Mouse (Mus musculus) kidney, embryonic 15.5 days (tissue): ENCODE data around the gene Anp32e. TPM values are rescaled to one million over a fixed set of nuclear protein-coding genes. Genes with fewer than 3 reads are reported as not detected.

Source experiments
- ATAC-seq: fragments of 200-750 bp; cut with Nextera tagmentation; replicated peaks from 2 replicates; pipeline ENCODE4 v1.8.0; 2017; ENCODE audit warnings: moderate TSS enrichment; ENCODE audit not compliant: low FRiP score
- H3K27ac ChIP-seq: fragments of 300-500 bp; sonication (generic); 2 replicates; pipeline ENCODE4 v1.5.1; 2015; ENCODE audit warnings: mild to moderate bottlenecking, inconsistent platforms
- H3K27me3 ChIP-seq: fragments of 300-500 bp; sonication (generic); 2 replicates; pipeline ENCODE4 v1.6.1; 2015; ENCODE audit warnings: inconsistent platforms
- H3K36me3 ChIP-seq: fragments of 300-500 bp; sonication (generic); 2 replicates; pipeline ENCODE4 v1.6.1; 2015; ENCODE audit warnings: inconsistent platforms
- H3K4me1 ChIP-seq: fragments of 300-500 bp; sonication (generic); 2 replicates; pipeline ENCODE4 v1.6.1; 2015; ENCODE audit warnings: inconsistent platforms
- H3K4me2 ChIP-seq: fragments of 300-500 bp; sonication (generic); 2 replicates; pipeline ENCODE4 v1.6.1; 2015; ENCODE audit warnings: moderate library complexity, mild to moderate bottlenecking, inconsistent platforms
- H3K4me3 ChIP-seq: fragments of 300-500 bp; sonication (generic); replicated peaks from 2 replicates; pipeline ENCODE4 v1.5.1; 2015; ENCODE audit warnings: mild to moderate bottlenecking, inconsistent platforms
- H3K9ac ChIP-seq: fragments of 300-500 bp; sonication (generic); 2 replicates; pipeline ENCODE4 v1.6.1; 2015; ENCODE audit warnings: mild to moderate bottlenecking, inconsistent platforms
- H3K9me3 ChIP-seq: fragments of 300-500 bp; sonication (generic); replicated peaks from 2 replicates; pipeline ENCODE4 v1.6.1; 2016; ENCODE audit warnings: inconsistent platforms
- WGBS: fragments of 180-500 bp; shearing (Covaris S2); methylation state at CpG from one replicate; pipeline ENCODE4 v1.1.7; 2015; ENCODE audit warnings: mixed read lengths; 5-methylcytosine and 5-hydroxymethylcytosine counted together
- polyA plus RNA-seq: library from polyadenylated mRNA; unstranded; fragments of >200 nt; fragmentation: Nextera tagmentation; extraction: Ambion mirVana; gene quantifications from 2 replicates; pipeline ENCODE4 v1.2.1, GENCODE M21; 2015

Anp32e gene
- polyA plus RNA-seq, 1 experiment from 2014 or later: 247 TPM

GRCm38 (mm10) chr3:95994975-95995801, 66.1 kb downstream of the Anp32e start:
- peak overlapping the region; percentile 83 for H3K4me2 ChIP-seq
- no peaks in the 10 kb centered on the region for H3K9me3 ChIP-seq
- peak overlapping the region; percentile 80 for H3K9ac ChIP-seq
- peaks cover 60% of the 10 kb centered on the region for H3K4me1 ChIP-seq
- H3K36me3 ChIP-seq: peaks cover 27% of the 10 kb centered on the region
- H3K4me3 ChIP-seq: peak overlapping the region; percentile 80
- H3K27ac ChIP-seq: peak overlapping the region; percentile 98
- peak; percentile 57 for ATAC-seq
- under 1% methylated on average over 49 of the region's 51 CpGs for WGBS
- H3K27me3 ChIP-seq: no peaks in the 10 kb centered on the region

DNA sequence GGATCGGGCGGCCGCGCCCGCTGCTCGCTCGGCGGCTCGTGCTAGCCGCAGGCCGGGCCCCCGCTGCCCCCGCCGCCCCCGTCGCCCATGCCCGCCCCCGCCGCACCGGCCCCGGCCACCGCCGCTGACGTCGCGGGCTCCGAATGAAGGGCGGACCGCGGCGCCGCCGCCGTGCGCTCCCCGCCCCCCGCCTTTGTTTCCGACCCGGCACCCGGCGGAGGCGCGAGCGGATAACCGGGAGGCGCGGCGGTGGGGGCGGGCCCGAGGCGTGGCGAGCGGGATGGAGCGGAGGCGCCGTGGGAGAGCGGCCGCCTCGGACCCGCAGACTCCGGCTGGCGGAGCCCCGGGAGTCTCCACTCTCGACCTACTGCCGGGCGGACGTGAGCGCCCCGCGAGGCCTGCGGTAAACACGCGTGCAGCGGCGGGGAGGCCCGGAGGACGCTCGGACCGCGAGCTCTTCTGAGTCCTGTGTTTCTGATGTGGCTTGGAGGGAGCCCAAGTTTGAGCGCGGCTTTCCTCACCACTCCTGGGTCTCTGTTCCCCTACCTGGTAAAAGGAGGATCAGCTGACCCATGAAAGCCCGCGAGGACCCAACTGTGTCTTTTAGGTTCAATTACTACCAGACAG, 66.9 kb downstream of the Anp32e start, which contains the start of gene Plekho1:
Gene Plekho1, minus strand, starts transcription at position 200 of the 627 bp plus-strand sequence.
- Histone ChIP-seq H3K4me3 (peak within 1 kb of the TSS; percentile 80), H3K9me3 (no peaks in the 10 kb centered on the region), H3K36me3 (peaks cover 20% of the 10 kb centered on the region), H3K4me1 (peaks cover 63% of the 10 kb centered on the region), H3K27me3 (no peaks in the 10 kb centered on the region), H3K27ac (peak within 1 kb of the TSS; percentile 98), H3K9ac (peak within 1 kb of the TSS; percentile 80), H3K4me2 (peak within 1 kb of the TSS; percentile 83)
- ATAC-seq: peak; percentile 38
- WGBS: under 1% methylated on average over 73 of the region's 84 CpGs

- Histone ChIP-seq H3K4me3 (peak overlapping the region; percentile 80), H3K27me3 (no peaks in the 10 kb centered on the region), H3K4me1 (peaks cover 57% of the 10 kb centered on the region), H3K36me3 (peaks cover 13% of the 10 kb centered on the region), H3K9me3 (no peaks in the 10 kb centered on the region), H3K9ac (peak overlapping the region; percentile 80), H3K27ac (peak overlapping the region; percentile 98), H3K4me2 (peak overlapping the region; percentile 83)
- ATAC-seq: no peak
- WGBS: 5% methylated on average over 6 of the region's 6 CpGs
Measured at GRCm38 (mm10) chr3:95996451-95997073, 67.5 kb downstream of the Anp32e start.

Other genes with a start within 250 kb of the Anp32e start
- gene Adamtsl4, start 241.3 kb upstream of the Anp32e start, polyA plus RNA-seq: 4.0 and 6.3 TPM in 2 replicates
- gene Ecm1, start 189.7 kb upstream of the Anp32e start, polyA plus RNA-seq: 177 and 231 TPM in 2 replicates
- gene Tars2, start 169.0 kb upstream of the Anp32e start, polyA plus RNA-seq: 47.3 and 58.4 TPM in 2 replicates
- gene Rprd2, start 110.4 kb upstream of the Anp32e start, polyA plus RNA-seq: 22.4 and 23.9 TPM in 2 replicates
- 49.7 and 52.3 TPM in 2 replicates for gene Prpf3, start 73.4 kb upstream of the Anp32e start, polyA plus RNA-seq
- 404 and 412 TPM in 2 replicates for gene Mrps21, start 57.7 kb upstream of the Anp32e start, polyA plus RNA-seq
- gene Ciart, start 47.0 kb upstream of the Anp32e start, polyA plus RNA-seq: 5.9 and 6.6 TPM in 2 replicates
- 38.0 and 42.3 TPM in 2 replicates for gene BC028528, start 37.2 kb upstream of the Anp32e start, polyA plus RNA-seq
- 37.4 and 40.8 TPM in 2 replicates for gene Aph1a, start 35.3 kb upstream of the Anp32e start, polyA plus RNA-seq
- gene Car14, start 24.6 kb upstream of the Anp32e start, polyA plus RNA-seq: 17.3 and 22.5 TPM in 2 replicates
- gene Plekho1, start 66.8 kb downstream of the Anp32e start, polyA plus RNA-seq: 43.5 and 44.2 TPM in 2 replicates
- gene Vps45, start 129.2 kb downstream of the Anp32e start, polyA plus RNA-seq: 39.0 and 39.1 TPM in 2 replicates
- 21.0 and 22.0 TPM in 2 replicates for gene Otud7b, start 175.3 kb downstream of the Anp32e start, polyA plus RNA-seq
- 24.6 and 29.7 TPM in 2 replicates for gene Mtmr11, start 232.8 kb downstream of the Anp32e start, polyA plus RNA-seq
- gene Sf3b4, start 243.1 kb downstream of the Anp32e start, polyA plus RNA-seq: 184 and 193 TPM in 2 replicates